Mouse (Mus musculus): Measurements from ENCODE around the gene Phlda2. TPM values are rescaled to one million over a fixed set of nuclear protein-coding genes. Genes with fewer than 3 reads are reported as not detected.
A peak's percentile ranks its signal among the peaks of the same experiment; 100 is the strongest.

The Phlda2 gene
- polyA plus RNA-seq, 1 experiment from 2014 or later, result 0.47 TPM

GRCm38 (mm10) chr7:143469946-143470345 is 33.0 kb downstream of the Phlda2 start:
- 14% methylated on average over 8 of the region's 8 CpGs for WGBS
- H3K9me3 ChIP-seq, result no peaks in the 10 kb centered on the region
- peaks cover 9% of the 10 kb centered on the region for H3K4me1 ChIP-seq
- ATAC-seq (replicated peaks), result peak; percentile 30; the same call in 1 of the 2 replicates
- no peak overlapping the region for H3K4me3 ChIP-seq
- no peak overlapping the region for H3K9ac ChIP-seq (replicated peaks)
- no peak overlapping the region for H3K27ac ChIP-seq (replicated peaks)
- no peak overlapping the region for H3K4me2 ChIP-seq (replicated peaks)
- H3K27me3 ChIP-seq, result peaks cover 5% of the 10 kb centered on the region; the same call in 1 of the 2 replicates
- no peaks in the 10 kb centered on the region for H3K36me3 ChIP-seq

GRCm38 (mm10) chr7:143467714-143468113 is 35.2 kb downstream of the Phlda2 start:
- Histone ChIP-seq H3K27ac (replicated peaks) (no peak overlapping the region), H3K4me2 (replicated peaks) (no peak overlapping the region), H3K9me3 (no peaks in the 10 kb centered on the region), H3K9ac (replicated peaks) (no peak overlapping the region), H3K27me3 (peaks cover 20% of the 10 kb centered on the region), H3K36me3 (no peaks in the 10 kb centered on the region), H3K4me3 (no peak overlapping the region), H3K4me1 (peaks cover 17% of the 10 kb centered on the region)
- WGBS, result 1% methylated on average over 6 of the region's 6 CpGs
- no peak for ATAC-seq (replicated peaks)

- no peak overlapping the region for H3K27ac ChIP-seq (replicated peaks)
- peaks cover 25% of the 10 kb centered on the region for H3K27me3 ChIP-seq
- no peak overlapping the region for H3K4me3 ChIP-seq
- no peaks in the 10 kb centered on the region for H3K36me3 ChIP-seq
- H3K4me2 ChIP-seq (replicated peaks), result no peak overlapping the region
- ATAC-seq (replicated peaks), result peak; percentile 27; the same call in 1 of the 2 replicates
- H3K9me3 ChIP-seq, result no peaks in the 10 kb centered on the region
- WGBS, result 34% methylated on average over 14 of the region's 14 CpGs
- no peak overlapping the region for H3K9ac ChIP-seq (replicated peaks)
- peaks cover 17% of the 10 kb centered on the region for H3K4me1 ChIP-seq
Measured at GRCm38 (mm10) chr7:143466099-143466677, 36.8 kb downstream of the Phlda2 start.

GRCm38 (mm10) chr7:143464811-143465560 is 38.0 kb downstream of the Phlda2 start:
- Histone ChIP-seq H3K27ac (replicated peaks) (no peak overlapping the region), H3K27me3 (peaks cover 25% of the 10 kb centered on the region), H3K9me3 (no peaks in the 10 kb centered on the region), H3K4me3 (peak overlapping the region; percentile 39), H3K9ac (replicated peaks) (peak overlapping the region; percentile 36), H3K4me1 (peaks cover 17% of the 10 kb centered on the region), H3K36me3 (no peaks in the 10 kb centered on the region), H3K4me2 (replicated peaks) (peak overlapping the region; percentile 61)
- 25% methylated on average over 55 of the region's 56 CpGs for WGBS
- ATAC-seq (replicated peaks), result no peak

GRCm38 (mm10) chr7:143463865-143464415 is 39.0 kb downstream of the Phlda2 start:
- H3K4me1 ChIP-seq, result peaks cover 15% of the 10 kb centered on the region
- H3K4me2 ChIP-seq (replicated peaks), result no peak overlapping the region
- H3K36me3 ChIP-seq, result no peaks in the 10 kb centered on the region
- H3K4me3 ChIP-seq, result no peak overlapping the region
- H3K9ac ChIP-seq (replicated peaks), result no peak overlapping the region
- H3K27ac ChIP-seq (replicated peaks), result no peak overlapping the region
- H3K9me3 ChIP-seq, result no peaks in the 10 kb centered on the region
- ATAC-seq (replicated peaks), result no peak
- WGBS, result 31% methylated on average over 11 of the region's 11 CpGs
- peaks cover 25% of the 10 kb centered on the region for H3K27me3 ChIP-seq

- WGBS, result 79% methylated on average over 5 of the region's 5 CpGs
- Histone ChIP-seq H3K36me3 (no peaks in the 10 kb centered on the region), H3K4me2 (replicated peaks) (no peak overlapping the region), H3K9me3 (no peaks in the 10 kb centered on the region), H3K4me1 (peaks cover 11% of the 10 kb centered on the region), H3K9ac (replicated peaks) (no peak overlapping the region), H3K27ac (replicated peaks) (no peak overlapping the region), H3K4me3 (no peak overlapping the region), H3K27me3 (peaks cover 32% of the 10 kb centered on the region)
- ATAC-seq (replicated peaks), result no peak
Measured at GRCm38 (mm10) chr7:143462516-143462915, 40.4 kb downstream of the Phlda2 start.

GRCm38 (mm10) chr7:143461920-143462319 is 41.0 kb downstream of the Phlda2 start:
- Histone ChIP-seq H3K27me3 (peaks cover 32% of the 10 kb centered on the region), H3K4me2 (replicated peaks) (no peak overlapping the region)
- 41% methylated on average over 11 of the region's 11 CpGs for WGBS

GRCm38 (mm10) chr7:143461294-143461870 is 41.6 kb downstream of the Phlda2 start:
- H3K4me3 ChIP-seq, result peak overlapping the region; percentile 46
- peaks cover 10% of the 10 kb centered on the region for H3K4me1 ChIP-seq
- no peaks in the 10 kb centered on the region for H3K36me3 ChIP-seq
- H3K9me3 ChIP-seq, result no peaks in the 10 kb centered on the region
- H3K27ac ChIP-seq (replicated peaks), result 0 out of 2 replicates have a peak overlapping the region, but pooled peaks have one; percentile 25
- ATAC-seq (replicated peaks), result peak; percentile 69
- peak overlapping the region; percentile 51 for H3K4me2 ChIP-seq (replicated peaks)
- H3K9ac ChIP-seq (replicated peaks), result 0 out of 2 replicates have a peak overlapping the region, but pooled peaks have one; percentile 29
- peaks cover 32% of the 10 kb centered on the region for H3K27me3 ChIP-seq
- 45% methylated on average over 29 of the region's 32 CpGs for whole genome bisulfite sequencing

More at GRCm38 (mm10) chr7:143461920-143462319, 41.0 kb downstream of the Phlda2 start:
- no peaks in the 10 kb centered on the region for H3K9me3 ChIP-seq
- H3K4me1 ChIP-seq, result peaks cover 10% of the 10 kb centered on the region
- H3K27ac ChIP-seq (replicated peaks), result no peak overlapping the region
- no peaks in the 10 kb centered on the region for H3K36me3 ChIP-seq
- ATAC-seq (replicated peaks), result no peak
- H3K4me3 ChIP-seq, result no peak overlapping the region
- no peak overlapping the region for H3K9ac ChIP-seq (replicated peaks)

- ATAC-seq (replicated peaks), result peak; percentile 88
- peak within 1 kb of the TSS; percentile 49 for H3K9ac ChIP-seq (replicated peaks)
- H3K27me3 ChIP-seq, result peaks cover 31% of the 10 kb centered on the region
- no peaks in the 10 kb centered on the region for H3K9me3 ChIP-seq
- H3K36me3 ChIP-seq, result no peaks in the 10 kb centered on the region
- peak within 1 kb of the TSS; percentile 46 for H3K4me3 ChIP-seq
- WGBS, result 44% methylated on average over 47 of the region's 48 CpGs
- H3K4me1 ChIP-seq, result peaks cover 10% of the 10 kb centered on the region
- peak within 1 kb of the TSS; percentile 44; the same call in 1 of the 2 replicates for H3K27ac ChIP-seq (replicated peaks)
- peak within 1 kb of the TSS; percentile 51 for H3K4me2 ChIP-seq (replicated peaks)
Measured at GRCm38 (mm10) chr7:143460874-143461273, 42.1 kb downstream of the Phlda2 start, which contains the start of gene Cdkn1c. Cdkn1c (minus strand) TSS chr7:143461050.

- Histone ChIP-seq H3K27ac (replicated peaks) (peak overlapping the region; percentile 44; the same call in 1 of the 2 replicates), H3K9me3 (no peaks in the 10 kb centered on the region), H3K4me3 (peak overlapping the region; percentile 46), H3K9ac (replicated peaks) (peak overlapping the region; percentile 49), H3K4me2 (replicated peaks) (peak overlapping the region; percentile 51), H3K4me1 (peaks cover 10% of the 10 kb centered on the region), H3K36me3 (no peaks in the 10 kb centered on the region), H3K27me3 (peaks cover 30% of the 10 kb centered on the region)
- peak; percentile 16; the same call in 1 of the 2 replicates for ATAC-seq (replicated peaks)
- WGBS, result 37% methylated on average over 58 of the region's 60 CpGs
Measured at GRCm38 (mm10) chr7:143460217-143460834, 42.6 kb downstream of the Phlda2 start.

- Histone ChIP-seq H3K4me2 (replicated peaks) (peak overlapping the region; percentile 51), H3K27ac (replicated peaks) (no peak overlapping the region), H3K4me1 (peaks cover 4% of the 10 kb centered on the region), H3K36me3 (no peaks in the 10 kb centered on the region), H3K9ac (replicated peaks) (peak overlapping the region; percentile 49), H3K9me3 (no peaks in the 10 kb centered on the region), H3K4me3 (peak overlapping the region; percentile 46), H3K27me3 (peaks cover 27% of the 10 kb centered on the region)
- no peak for ATAC-seq (replicated peaks)
- WGBS, result 35% methylated on average over 98 of the region's 100 CpGs
Measured at GRCm38 (mm10) chr7:143459332-143460211, 43.4 kb downstream of the Phlda2 start.

Data from forebrain, embryonic 15.5 days (tissue).